Mouse (Mus musculus) gastrocnemius, adult 18-20 months (tissue): ENCODE measurements around the gene Lrit2. TPM values are rescaled to one million over a fixed set of nuclear protein-coding genes. Genes with fewer than 3 reads are reported as not detected.

Experiments used
- DNase-seq: peaks from one replicate; pipeline ENCODE4 v3.0.0; 2021; ENCODE audit warnings: low spot score
- total RNA-seq, 2 experiments: library from RNA; stranded (reverse); gene quantifications; 2 replicates each; pipeline ENCODE4 v1.2.3; 2021

Gene Lrit2
- total RNA-seq, 2 experiments from 2014 or later = not detected

- no peak for DNase-seq
Observed at GRCm38 (mm10) chr14:37110456-37110855, 42.7 kb downstream of the Lrit2 start.

GRCm38 (mm10) chr14:37111371-37111770, 43.6 kb downstream of the Lrit2 start:
- DNase-seq = no peak

- no peak for DNase-seq
Observed at GRCm38 (mm10) chr14:37112931-37113330, 45.2 kb downstream of the Lrit2 start.

- no peak for DNase-seq
Observed at GRCm38 (mm10) chr14:37113922-37114321, 46.2 kb downstream of the Lrit2 start, which contains the start of gene 2610528A11Rik. 2610528A11Rik (minus strand) TSS chr14:37114022.

- no peak for DNase-seq
Observed at GRCm38 (mm10) chr14:37119233-37119632, 51.5 kb downstream of the Lrit2 start.

Other genes starting within 250 kb of the Lrit2 start
- 10 to 100 TPM; 63.3 to 72.8 TPM for gene Ccser2, start 99.2 kb upstream of the Lrit2 start, total RNA-seq
- gene Rgr, start 19.0 kb upstream of the Lrit2 start, total RNA-seq = not detected
- gene Lrit1, start 13.1 kb upstream of the Lrit2 start, total RNA-seq = not detected
- gene Cdhr1, start 30.4 kb downstream of the Lrit2 start, total RNA-seq = not detected
- gene 2610528A11Rik, start 46.1 kb downstream of the Lrit2 start, total RNA-seq = 1 to 10 TPM in 1 of 2 experiments, under 1 TPM in 1; 0.34 to 1.0 TPM
- gene Ghitm, start 67.3 kb downstream of the Lrit2 start, total RNA-seq = 100 to 1,000 TPM; 422 to 501 TPM